Mouse (Mus musculus) liver, embryonic 11.5 days (tissue): Measurements from ENCODE around the gene Spata31d1c. TPM values are rescaled to one million over a fixed set of nuclear protein-coding genes. Genes with fewer than 3 reads are reported as not detected.

ENCODE experiments used
- ATAC-seq: fragments of 200-750 bp; cut with Nextera tagmentation; replicated peaks from 2 replicates; pipeline ENCODE4 v1.8.0; 2017; ENCODE audit warnings: moderate number of reproducible peaks, mild to moderate bottlenecking, moderate TSS enrichment, moderate library complexity; ENCODE audit not compliant: low FRiP score
- DNase-seq: peaks from one replicate; pipeline ENCODE4 v3.0.0-alpha.2; 2017; ENCODE audit warnings: low spot score
- H3K27ac ChIP-seq: fragments of 300-500 bp; sonication (generic); 2 replicates; pipeline ENCODE4 v1.5.1; 2014; ENCODE audit warnings: mild to moderate bottlenecking, low read depth, low read length, control low read depth
- H3K27me3 ChIP-seq: fragments of 300-500 bp; sonication (generic); replicated peaks from 2 replicates; pipeline ENCODE4 v1.6.1; 2014; ENCODE audit warnings: low read length, mixed read lengths; ENCODE audit not compliant: control insufficient read depth, insufficient read depth
- H3K36me3 ChIP-seq: fragments of 300-500 bp; sonication (generic); 2 replicates; pipeline ENCODE4 v1.6.1; 2014; ENCODE audit warnings: mild to moderate bottlenecking, low read length, moderate library complexity, mixed read lengths; ENCODE audit not compliant: control insufficient read depth, insufficient read depth
- H3K4me1 ChIP-seq: fragments of 300-500 bp; sonication (generic); replicated peaks from 2 replicates; pipeline ENCODE4 v1.6.1; 2014; ENCODE audit warnings: low read length, mixed read lengths; ENCODE audit not compliant: control insufficient read depth, insufficient read depth
- H3K4me2 ChIP-seq: fragments of 300-500 bp; sonication (generic); 2 replicates; pipeline ENCODE4 v1.6.1; 2014; ENCODE audit warnings: mild to moderate bottlenecking, control low read depth, moderate library complexity
- H3K4me3 ChIP-seq: fragments of 300-500 bp; sonication (generic); 2 replicates; pipeline ENCODE4 v1.5.1; 2014; ENCODE audit warnings: low read depth, low read length, control low read depth
- H3K9ac ChIP-seq: fragments of 300-500 bp; sonication (generic); 2 replicates; pipeline ENCODE4 v1.6.1; 2014; ENCODE audit warnings: low read depth, low read length, control low read depth
- H3K9me3 ChIP-seq: fragments of 300-500 bp; sonication (generic); 2 replicates; pipeline ENCODE4 v1.6.1; 2016; ENCODE audit warnings: low read length, inconsistent platforms, mixed read lengths; ENCODE audit not compliant: control insufficient read depth
- WGBS: fragments of 180-500 bp; shearing (Covaris S2); extraction: QIAGEN DNeasy Blood & Tissue Kit; methylation state at CpG from one replicate; pipeline ENCODE4 v1.1.7; 2014; 5-methylcytosine and 5-hydroxymethylcytosine counted together
- polyA plus RNA-seq: library from polyadenylated mRNA; unstranded; fragments of >200 nt; fragmentation: Nextera tagmentation; extraction: Ambion mirVana; gene quantifications from 2 replicates; pipeline ENCODE4 v1.2.1, GENCODE M21; 2014

Spata31d1c gene
- not detected in 2 replicates for polyA plus RNA-seq

DNA sequence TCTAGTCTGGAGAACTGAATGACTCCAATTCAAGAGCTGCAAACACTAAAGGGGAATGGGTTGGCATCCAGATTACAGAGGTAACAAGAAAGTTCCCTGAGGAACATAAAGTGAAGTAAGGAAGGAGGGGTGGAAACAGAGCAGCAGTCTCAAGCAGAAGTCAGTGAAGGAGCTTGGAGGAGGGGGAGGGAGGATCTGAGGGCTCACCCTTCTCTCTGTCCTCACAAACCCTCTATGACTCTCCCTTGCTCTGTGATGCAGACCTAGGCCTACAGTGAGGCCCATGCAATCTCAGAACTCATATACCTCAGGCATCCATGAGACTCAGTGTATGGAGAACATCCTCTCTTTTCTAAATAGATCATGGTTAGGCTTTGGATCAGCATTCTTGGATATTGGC lies at the start of gene Spata31d1c:
TSS of gene Spata31d1c (plus strand) at position 301 of the 400 bp plus-strand sequence.
- no peak within 1 kb of the TSS for H3K9ac ChIP-seq
- DNase-seq (no peak), ATAC-seq (no peak)
- H3K27me3 ChIP-seq = no peaks in the 10 kb centered on the region
- H3K4me3 ChIP-seq = no peak within 1 kb of the TSS
- H3K4me1 ChIP-seq = no peaks in the 10 kb centered on the region
- no peaks in the 10 kb centered on the region for H3K36me3 ChIP-seq
- no peak within 1 kb of the TSS for H3K4me2 ChIP-seq
- H3K9me3 ChIP-seq = no peaks in the 10 kb centered on the region
- H3K27ac ChIP-seq = no peak within 1 kb of the TSS

DNA sequence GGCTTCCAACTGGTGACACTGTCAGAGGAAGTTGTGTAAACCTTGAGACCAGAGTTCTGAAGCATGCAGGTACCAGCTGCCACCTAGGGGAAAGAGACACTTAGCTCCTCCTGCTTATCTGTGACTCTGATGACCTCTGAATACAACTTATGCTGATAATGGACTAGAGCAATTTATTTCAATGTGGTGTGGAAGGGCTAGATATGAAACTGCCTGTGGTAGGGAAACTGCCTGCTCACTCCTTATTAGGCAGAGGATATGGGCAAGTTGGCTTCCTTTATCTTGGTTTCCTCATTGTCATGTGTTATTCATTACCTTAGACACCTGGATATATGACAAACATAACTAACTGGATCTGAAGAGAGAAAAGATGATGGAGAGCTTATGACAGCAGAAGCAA lies 44.0 kb upstream of the Spata31d1c start:
- H3K36me3 ChIP-seq = no peaks in the 10 kb centered on the region
- no peak overlapping the region for H3K27ac ChIP-seq
- no peak overlapping the region for H3K4me2 ChIP-seq
- H3K9ac ChIP-seq = no peak overlapping the region
- H3K4me1 ChIP-seq = no peaks in the 10 kb centered on the region
- H3K9me3 ChIP-seq = no peaks in the 10 kb centered on the region
- no peaks in the 10 kb centered on the region for H3K27me3 ChIP-seq
- no peak overlapping the region for H3K4me3 ChIP-seq
- DNase-seq (no peak), ATAC-seq (peak; percentile 88)

DNA sequence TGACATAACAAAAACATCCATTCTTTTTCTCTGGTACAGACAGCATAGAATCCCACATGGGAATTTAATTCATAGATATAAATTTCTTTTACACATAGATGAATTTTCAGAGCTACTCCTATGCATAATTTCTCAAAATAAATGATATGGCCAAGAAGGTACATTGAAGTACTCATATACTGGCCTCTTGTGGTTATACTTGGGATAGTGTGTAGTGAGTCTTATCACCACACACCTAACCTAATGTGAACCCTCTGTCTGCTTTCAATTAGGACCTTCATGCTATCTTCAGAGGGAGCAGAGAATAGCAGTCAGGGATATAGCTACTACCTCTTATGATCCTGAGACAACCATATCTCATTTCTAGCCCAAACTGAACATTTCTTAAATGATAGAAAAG lies 27.4 kb upstream of the Spata31d1c start:
- Histone ChIP-seq H3K27ac (no peak overlapping the region), H3K4me1 (no peaks in the 10 kb centered on the region), H3K4me3 (no peak overlapping the region), H3K9ac (no peak overlapping the region), H3K36me3 (no peaks in the 10 kb centered on the region), H3K4me2 (no peak overlapping the region), H3K9me3 (no peaks in the 10 kb centered on the region), H3K27me3 (no peaks in the 10 kb centered on the region)
- no peak for ATAC-seq
- DNase-seq = no peak

DNA sequence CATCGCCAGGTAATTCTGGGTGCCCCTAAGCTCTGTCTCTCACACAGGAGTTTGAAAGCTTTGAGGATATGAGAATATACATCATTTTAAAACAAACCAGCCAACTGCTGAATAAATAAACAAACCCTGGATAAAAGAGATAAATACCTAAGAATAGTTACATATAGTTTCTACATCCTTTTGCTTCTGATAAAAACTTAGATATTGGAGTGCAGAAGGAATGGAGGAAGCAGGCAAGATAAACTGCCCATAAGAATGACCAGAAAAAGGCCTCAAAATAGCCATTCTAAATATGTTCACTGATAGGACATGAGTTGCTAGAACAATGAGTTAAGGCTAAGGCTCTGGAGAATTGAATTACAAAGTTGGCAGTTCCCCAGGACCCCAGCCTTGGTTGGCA lies 26.1 kb upstream of the Spata31d1c start:
- Histone ChIP-seq H3K27ac (no peak overlapping the region), H3K9ac (no peak overlapping the region), H3K4me2 (no peak overlapping the region), H3K27me3 (no peaks in the 10 kb centered on the region), H3K36me3 (no peaks in the 10 kb centered on the region), H3K9me3 (no peaks in the 10 kb centered on the region), H3K4me3 (no peak overlapping the region), H3K4me1 (no peaks in the 10 kb centered on the region)
- ATAC-seq (no peak), DNase-seq (no peak)
- 92% methylated on average over 1 of the region's 1 CpGs for WGBS

DNA sequence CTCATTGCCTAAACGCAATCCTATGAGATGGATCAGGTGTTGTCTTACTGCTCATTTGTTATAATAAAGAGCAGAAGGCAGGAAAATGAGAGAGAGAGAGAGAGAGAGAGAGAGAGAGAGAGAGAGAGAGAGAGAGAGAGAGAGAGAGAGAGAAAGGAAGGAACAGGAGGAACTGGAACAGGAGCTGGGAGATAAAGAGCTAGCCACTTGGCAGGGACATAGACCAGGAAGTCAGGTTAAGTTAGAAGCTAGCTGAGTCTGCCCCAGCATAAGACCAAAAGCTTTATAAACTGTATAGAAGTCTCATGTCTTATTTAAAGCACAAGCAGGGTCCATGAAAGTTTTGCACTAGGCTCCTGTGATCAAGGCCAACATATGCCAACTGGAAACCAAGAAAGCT lies 24.9 kb upstream of the Spata31d1c start:
- no peak overlapping the region for H3K27ac ChIP-seq

DNA sequence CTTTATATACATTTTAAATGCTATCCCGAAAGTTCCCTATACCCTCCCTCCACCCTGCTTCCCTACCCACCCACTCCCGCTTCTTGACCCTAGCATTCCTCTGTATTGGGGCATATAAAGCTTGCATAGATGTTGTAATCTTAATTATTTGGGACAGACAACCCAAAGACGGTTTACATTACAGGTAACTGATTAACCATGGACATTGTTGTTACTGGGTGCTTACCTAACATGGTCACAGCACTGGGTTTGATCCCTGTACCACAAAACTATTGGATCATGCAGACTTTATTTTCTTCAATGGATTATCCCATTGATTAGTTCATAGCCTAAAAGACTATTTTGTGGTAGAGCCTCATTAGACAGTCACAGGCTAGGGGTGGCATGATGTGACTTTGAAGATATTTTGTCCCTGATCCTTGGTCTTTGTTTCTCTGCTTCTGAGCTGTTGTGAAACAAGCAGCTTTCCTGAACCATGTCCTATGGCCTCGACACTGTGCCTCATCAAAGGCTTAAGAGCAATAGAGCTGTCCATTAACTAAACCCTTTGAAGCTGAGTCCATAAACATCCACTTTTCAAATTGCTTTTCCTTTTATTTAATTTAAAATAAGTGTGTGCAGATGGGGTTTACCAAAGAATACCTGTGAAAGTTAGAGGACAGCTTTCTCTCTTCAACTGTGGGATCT lies 21.7 kb upstream of the Spata31d1c start:
- Histone ChIP-seq H3K9me3 (no peaks in the 10 kb centered on the region; the same call in 1 of the 2 replicates), H3K27me3 (no peaks in the 10 kb centered on the region), H3K36me3 (no peaks in the 10 kb centered on the region), H3K4me3 (no peak overlapping the region), H3K27ac (no peak overlapping the region), H3K9ac (no peak overlapping the region), H3K4me2 (no peak overlapping the region), H3K4me1 (no peaks in the 10 kb centered on the region)
- ATAC-seq = peak; percentile 69
- WGBS = 61% methylated on average over 4 of the region's 4 CpGs
- DNase-seq = no peak

More for the DNA sequence above, 24.9 kb upstream of the Spata31d1c start:
- Histone ChIP-seq H3K36me3 (no peaks in the 10 kb centered on the region), H3K4me1 (no peaks in the 10 kb centered on the region), H3K27me3 (no peaks in the 10 kb centered on the region), H3K4me3 (no peak overlapping the region), H3K9ac (no peak overlapping the region), H3K9me3 (no peaks in the 10 kb centered on the region), H3K4me2 (no peak overlapping the region)
- ATAC-seq = no peak
- 69% methylated on average over 1 of the region's 1 CpGs for WGBS
- DNase-seq = no peak

DNA sequence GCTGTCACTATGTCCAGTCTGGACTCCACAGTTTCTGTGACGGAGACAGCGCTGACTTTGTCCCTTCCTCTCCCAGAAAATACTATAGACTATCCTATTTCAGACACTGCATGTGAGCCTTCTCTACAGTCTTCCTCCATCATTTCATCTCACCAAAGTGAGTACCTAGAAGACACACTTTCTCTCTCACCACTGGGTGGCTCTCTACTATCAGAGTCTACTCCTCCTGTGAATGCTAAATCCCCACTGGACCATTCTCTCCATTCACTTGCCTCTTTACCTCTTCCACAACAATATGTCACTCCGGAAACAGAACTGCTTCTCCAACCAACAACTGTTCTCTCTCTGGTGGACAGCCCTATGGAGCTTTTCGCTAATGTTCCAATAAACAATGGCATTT lies 2.2 kb downstream of the Spata31d1c start:
- H3K27me3 ChIP-seq = no peaks in the 10 kb centered on the region
- H3K9ac ChIP-seq = no peak overlapping the region
- no peaks in the 10 kb centered on the region for H3K9me3 ChIP-seq
- no peak for DNase-seq
- H3K27ac ChIP-seq = no peak overlapping the region
- ATAC-seq = no peak
- no peaks in the 10 kb centered on the region for H3K36me3 ChIP-seq
- WGBS = 65% methylated on average over 4 of the region's 4 CpGs
- no peak overlapping the region for H3K4me2 ChIP-seq
- H3K4me3 ChIP-seq = no peak overlapping the region
- no peaks in the 10 kb centered on the region for H3K4me1 ChIP-seq

DNA sequence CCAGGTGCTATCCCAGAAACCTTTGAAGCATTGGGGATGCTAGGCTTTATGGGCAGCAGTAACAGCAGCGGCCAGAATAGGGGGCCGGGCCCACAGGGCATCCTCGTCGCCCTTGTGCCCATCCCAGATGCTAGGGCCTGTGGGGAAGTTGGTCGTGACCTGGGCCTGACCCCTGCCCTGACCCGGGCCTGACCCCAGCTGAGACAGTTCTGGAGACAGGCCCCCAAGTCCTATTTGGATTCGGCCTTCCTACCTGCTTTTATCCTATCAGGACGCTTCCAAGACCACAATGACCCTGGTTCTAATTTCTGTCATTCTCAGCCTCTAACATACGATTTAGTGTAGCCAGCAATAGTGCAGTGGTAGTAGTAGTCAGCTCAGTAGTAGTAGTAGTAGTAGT lies 19.8 kb downstream of the Spata31d1c start, which contains the start of gene Prss47:
TSS of gene Prss47 (minus strand) at position 101 of the 400 bp plus-strand sequence.
- H3K27ac ChIP-seq = no peak within 1 kb of the TSS
- WGBS = 84% methylated on average over 9 of the region's 9 CpGs
- no peaks in the 10 kb centered on the region for H3K36me3 ChIP-seq
- no peak for ATAC-seq
- H3K9me3 ChIP-seq = peaks cover 2% of the 10 kb centered on the region; the same call in 1 of the 2 replicates
- no peak for DNase-seq
- H3K27me3 ChIP-seq = no peaks in the 10 kb centered on the region
- H3K9ac ChIP-seq = no peak within 1 kb of the TSS
- H3K4me1 ChIP-seq = no peaks in the 10 kb centered on the region
- no peak within 1 kb of the TSS for H3K4me2 ChIP-seq
- no peak within 1 kb of the TSS for H3K4me3 ChIP-seq

DNA sequence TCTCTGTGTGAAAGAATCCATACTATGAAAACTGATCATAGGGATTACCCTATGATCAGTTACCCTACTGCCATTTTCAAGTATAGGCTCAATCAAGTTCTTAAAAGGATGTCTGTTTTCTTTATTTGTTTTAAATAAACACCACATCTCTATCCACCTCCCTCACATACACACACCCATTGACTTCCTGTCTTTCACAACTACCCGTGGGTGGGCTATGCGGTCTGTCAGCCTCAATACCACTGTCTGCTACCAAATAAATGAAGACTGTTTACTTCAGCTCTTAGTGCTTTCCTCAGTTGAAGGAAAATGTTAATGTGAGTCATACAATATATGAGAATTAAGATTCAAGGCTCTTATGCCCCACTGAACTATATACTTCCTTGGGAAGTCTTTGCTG lies 37.1 kb downstream of the Spata31d1c start:
- WGBS = 78% methylated on average over 2 of the region's 2 CpGs
- peaks cover 16% of the 10 kb centered on the region for H3K36me3 ChIP-seq

More for the DNA sequence above, 37.1 kb downstream of the Spata31d1c start:
- H3K4me1 ChIP-seq = no peaks in the 10 kb centered on the region
- H3K4me2 ChIP-seq = no peak overlapping the region
- no peaks in the 10 kb centered on the region for H3K27me3 ChIP-seq
- DNase-seq (no peak), ATAC-seq (no peak)
- no peak overlapping the region for H3K27ac ChIP-seq
- H3K9me3 ChIP-seq = no peaks in the 10 kb centered on the region
- no peak overlapping the region for H3K4me3 ChIP-seq
- no peak overlapping the region for H3K9ac ChIP-seq
